Mouse (Mus musculus): ENCODE measurements at regions not wholly inside any gene's neighbourhood (a gene's known extent, or its start where the extent isn't known, plus 50 kb on each side); places are given as distances from the start of the nearest gene placed in this dataset.

DNA sequence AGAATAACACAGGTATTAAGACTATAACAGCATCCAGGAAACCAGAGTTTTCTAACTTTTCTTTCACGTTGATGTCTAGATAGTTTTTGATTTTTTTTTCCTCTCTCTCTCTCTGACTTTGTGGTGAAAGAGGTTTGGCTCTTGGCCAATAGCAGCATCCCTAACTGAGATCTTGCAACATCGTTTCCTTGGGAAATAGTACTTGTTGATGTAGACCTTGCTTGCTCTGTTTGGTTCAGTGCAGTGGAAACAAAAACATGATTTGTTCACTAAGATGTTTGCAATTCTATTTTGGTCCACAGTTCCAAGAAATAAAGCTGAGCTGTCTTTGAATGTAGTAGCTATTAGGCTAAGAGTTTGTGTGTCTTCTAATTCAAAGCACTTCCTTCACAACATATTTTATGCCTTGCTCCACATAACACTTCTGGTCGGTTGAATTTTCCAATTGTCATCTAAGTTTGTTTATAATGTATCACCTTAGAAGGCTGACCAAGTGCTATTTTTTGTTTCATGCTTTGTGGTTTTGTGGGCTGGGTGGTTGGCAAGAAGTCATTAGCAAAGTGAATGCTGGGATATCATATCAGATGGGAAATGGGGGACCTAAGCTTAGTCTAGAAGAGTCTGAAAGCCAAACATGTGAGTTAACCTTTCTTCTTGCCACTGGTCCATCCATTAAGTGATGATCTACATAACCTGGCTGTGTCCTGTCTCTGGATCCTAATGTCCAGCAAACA is 669.8 kb downstream of the Ofcc1 start:
- TF ChIP-seq CTCF (IDR thresholded peaks at IDR 0.05; ENCODE audit: extremely low read depth, insufficient read depth, low read length) (no peak), POLR2A (IDR thresholded peaks at IDR 0.05; ENCODE audit: extremely low read depth, insufficient read depth, low read length) (no peak)

Measured in cortical plate, adult 2 months (tissue).